Mouse (Mus musculus) kidney, embryonic 16.5 days (tissue): ENCODE data around the gene Zfhx3. TPM values are rescaled to one million over a fixed set of nuclear protein-coding genes. Genes with fewer than 3 reads are reported as not detected.

Experiments
- ATAC-seq: fragments of 200-750 bp; cut with Nextera tagmentation; 2 replicates; pipeline ENCODE4 v1.8.0; 2017; ENCODE audit warnings: moderate TSS enrichment; ENCODE audit not compliant: low FRiP score, low TSS enrichment
- H3K27ac ChIP-seq: fragments of 300-500 bp; sonication (generic); 2 replicates; pipeline ENCODE4 v1.5.1; 2014; ENCODE audit warnings: low read length
- H3K27me3 ChIP-seq: fragments of 300-500 bp; sonication (generic); 2 replicates; pipeline ENCODE4 v1.6.1; 2014; ENCODE audit warnings: low read length, control low read depth, mixed read lengths; ENCODE audit not compliant: insufficient read depth
- H3K36me3 ChIP-seq: fragments of 300-500 bp; sonication (generic); 2 replicates; pipeline ENCODE4 v1.6.1; 2014; ENCODE audit warnings: low read length, control low read depth, mixed read lengths; ENCODE audit not compliant: insufficient read depth
- H3K4me1 ChIP-seq: fragments of 300-500 bp; sonication (generic); 2 replicates; pipeline ENCODE4 v1.6.1; 2014; ENCODE audit warnings: low read length, control low read depth, mixed read lengths; ENCODE audit not compliant: insufficient read depth
- H3K4me2 ChIP-seq: fragments of 300-500 bp; sonication (generic); replicated peaks from 2 replicates; pipeline ENCODE4 v1.6.1; 2014; ENCODE audit warnings: low read depth, low read length
- H3K4me3 ChIP-seq: fragments of 300-500 bp; sonication (generic); 2 replicates; pipeline ENCODE4 v1.5.1; 2014; ENCODE audit warnings: mild to moderate bottlenecking, low read length
- H3K9ac ChIP-seq: fragments of 300-500 bp; sonication (generic); replicated peaks from 2 replicates; pipeline ENCODE4 v1.6.1; 2014; ENCODE audit warnings: low read length
- H3K9me3 ChIP-seq: fragments of 300-500 bp; sonication (generic); 2 replicates; pipeline ENCODE4 v1.6.1; 2016; ENCODE audit warnings: low read length, control low read depth
- WGBS: fragments of 180-500 bp; shearing (Covaris S2); extraction: QIAGEN DNeasy Blood & Tissue Kit; methylation state at CpG from one replicate; pipeline ENCODE4 v1.1.7; 2014; 5-methylcytosine and 5-hydroxymethylcytosine counted together
- polyA plus RNA-seq: library from polyadenylated mRNA; unstranded; fragments of >200 nt; fragmentation: Nextera tagmentation; extraction: Ambion mirVana; gene quantifications from 2 replicates; pipeline ENCODE4 v1.2.1, GENCODE M21; 2015

The Zfhx3 gene
- polyA plus RNA-seq, 1 experiment from 2014 or later: 6.6 TPM

GRCm38 (mm10) chr8:108599003-108599402, 656.6 kb downstream of the Zfhx3 start:
- 47% methylated on average over 8 of the region's 8 CpGs for WGBS
- ATAC-seq: no peak

GRCm38 (mm10) chr8:108599558-108599957, 657.1 kb downstream of the Zfhx3 start:
- no peak overlapping the region for H3K4me2 ChIP-seq
- H3K36me3 ChIP-seq: no peaks in the 10 kb centered on the region
- no peaks in the 10 kb centered on the region for H3K27me3 ChIP-seq
- no peak overlapping the region for H3K27ac ChIP-seq
- no peaks in the 10 kb centered on the region for H3K9me3 ChIP-seq
- H3K9ac ChIP-seq: no peak overlapping the region
- no peak for ATAC-seq
- 68% methylated on average over 6 of the region's 6 CpGs for WGBS
- H3K4me1 ChIP-seq: peaks cover 11% of the 10 kb centered on the region
- H3K4me3 ChIP-seq: no peak overlapping the region

More at GRCm38 (mm10) chr8:108599003-108599402, 656.6 kb downstream of the Zfhx3 start:
- Histone ChIP-seq H3K36me3 (no peaks in the 10 kb centered on the region), H3K4me1 (peaks cover 16% of the 10 kb centered on the region), H3K27ac (no peak overlapping the region), H3K9ac (no peak overlapping the region), H3K9me3 (no peaks in the 10 kb centered on the region), H3K27me3 (no peaks in the 10 kb centered on the region), H3K4me3 (no peak overlapping the region), H3K4me2 (no peak overlapping the region)

DNA sequence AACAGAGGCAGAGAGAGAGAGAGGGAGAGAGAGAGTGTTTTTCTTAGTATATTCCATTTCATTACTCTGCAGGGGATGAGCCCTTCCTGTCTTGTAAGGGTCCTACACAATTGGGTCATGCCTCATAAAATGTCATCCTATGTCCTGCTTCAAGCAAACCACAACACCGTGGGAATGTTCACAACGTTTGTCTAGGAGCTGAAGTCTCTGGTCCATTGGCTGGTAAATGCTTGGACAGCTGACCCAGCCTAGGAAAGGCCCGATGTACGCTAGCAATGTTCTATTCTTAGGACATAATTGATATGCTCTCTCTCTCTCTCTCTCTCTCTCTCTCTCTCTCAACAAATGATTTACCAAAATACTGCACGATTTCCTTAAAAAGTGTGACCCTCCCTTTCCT, 666.2 kb downstream of the Zfhx3 start:
- Histone ChIP-seq H3K36me3 (no peaks in the 10 kb centered on the region), H3K27me3 (no peaks in the 10 kb centered on the region), H3K27ac (peak overlapping the region; percentile 26; the same call in 1 of the 2 replicates), H3K4me3 (no peak overlapping the region), H3K4me2 (no peak overlapping the region), H3K9me3 (no peaks in the 10 kb centered on the region), H3K9ac (no peak overlapping the region), H3K4me1 (peaks cover 16% of the 10 kb centered on the region)
- 18% methylated on average over 5 of the region's 5 CpGs for WGBS
- ATAC-seq: no peak

DNA sequence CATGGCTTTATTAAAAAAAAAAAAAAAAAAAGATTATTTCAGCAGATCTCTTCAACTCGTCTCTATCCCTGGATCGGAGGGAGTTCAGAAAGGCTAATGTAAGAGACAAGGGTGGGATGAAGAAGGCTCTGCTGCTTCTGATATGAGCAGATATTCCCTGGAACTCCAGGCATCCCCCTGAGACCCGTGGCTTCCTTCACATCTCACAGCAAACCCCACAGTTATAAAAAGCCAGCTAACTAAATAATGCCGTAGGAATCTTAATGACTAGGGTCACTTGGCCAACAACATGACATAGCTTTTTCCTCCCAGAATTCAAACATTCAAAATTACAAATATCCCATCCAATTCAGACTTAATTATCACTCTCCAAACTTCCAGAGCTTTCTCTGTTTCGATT, 666.7 kb downstream of the Zfhx3 start:
- Histone ChIP-seq H3K4me3 (no peak overlapping the region), H3K4me1 (peaks cover 16% of the 10 kb centered on the region), H3K36me3 (no peaks in the 10 kb centered on the region), H3K9me3 (no peaks in the 10 kb centered on the region), H3K27ac (peak overlapping the region; percentile 32; the same call in 1 of the 2 replicates), H3K9ac (no peak overlapping the region), H3K27me3 (no peaks in the 10 kb centered on the region), H3K4me2 (no peak overlapping the region)
- ATAC-seq: no peak
- 44% methylated on average over 5 of the region's 5 CpGs for WGBS

GRCm38 (mm10) chr8:108611141-108611674, 668.8 kb downstream of the Zfhx3 start:
- Histone ChIP-seq H3K9ac (no peak overlapping the region), H3K9me3 (no peaks in the 10 kb centered on the region), H3K4me1 (peaks cover 16% of the 10 kb centered on the region), H3K36me3 (no peaks in the 10 kb centered on the region), H3K4me2 (no peak overlapping the region), H3K4me3 (no peak overlapping the region), H3K27ac (no peak overlapping the region), H3K27me3 (no peaks in the 10 kb centered on the region)
- 91% methylated on average over 9 of the region's 9 CpGs for WGBS
- ATAC-seq: no peak

DNA sequence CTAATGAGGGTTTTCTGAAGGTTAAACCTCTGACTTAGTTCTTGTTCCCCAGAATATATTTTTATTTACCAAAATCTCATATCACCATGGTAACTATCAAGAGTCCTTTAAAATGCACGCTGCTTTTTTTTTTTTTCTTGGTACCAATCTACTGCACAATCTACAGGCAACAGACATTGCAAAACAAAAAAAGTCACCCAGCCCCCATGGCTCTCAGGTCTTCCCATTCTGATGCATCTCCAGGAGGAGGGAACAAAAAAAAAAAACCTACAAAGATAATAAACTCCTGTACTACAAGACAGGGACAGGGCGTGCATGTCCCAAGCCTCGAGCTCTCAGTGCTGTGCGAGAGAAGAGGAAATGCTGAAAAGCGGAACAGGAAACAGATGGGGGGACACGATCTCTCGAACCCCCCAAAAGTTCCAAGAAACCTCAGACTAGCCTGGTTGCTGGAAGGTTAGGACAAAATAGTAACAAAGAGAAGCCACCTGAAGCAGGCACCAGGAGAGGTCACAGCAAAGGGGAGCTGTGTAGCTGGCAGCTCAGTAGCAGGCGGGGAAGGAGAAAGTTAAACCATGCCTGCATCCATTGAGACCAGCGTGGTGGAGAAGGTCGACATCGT, 669.5 kb downstream of the Zfhx3 start:
- no peak overlapping the region for H3K9ac ChIP-seq
- ATAC-seq: no peak
- WGBS: 66% methylated on average over 11 of the region's 11 CpGs
- no peaks in the 10 kb centered on the region for H3K36me3 ChIP-seq
- H3K9me3 ChIP-seq: no peaks in the 10 kb centered on the region
- no peak overlapping the region for H3K4me3 ChIP-seq
- no peaks in the 10 kb centered on the region for H3K27me3 ChIP-seq
- H3K4me2 ChIP-seq: no peak overlapping the region
- H3K4me1 ChIP-seq: peaks cover 16% of the 10 kb centered on the region
- H3K27ac ChIP-seq: peak overlapping the region; percentile 40; the same call in 1 of the 2 replicates

- no peaks in the 10 kb centered on the region for H3K9me3 ChIP-seq
- H3K27me3 ChIP-seq: no peaks in the 10 kb centered on the region
- H3K4me1 ChIP-seq: peaks cover 16% of the 10 kb centered on the region
- H3K36me3 ChIP-seq: no peaks in the 10 kb centered on the region
- H3K27ac ChIP-seq: 0 out of 2 replicates have a peak overlapping the region, but pooled peaks have one; percentile 10
- no peak overlapping the region for H3K9ac ChIP-seq
- ATAC-seq: no peak
- WGBS: 29% methylated on average over 5 of the region's 5 CpGs
- H3K4me2 ChIP-seq: no peak overlapping the region
- H3K4me3 ChIP-seq: no peak overlapping the region
Observed at GRCm38 (mm10) chr8:108612815-108613214, 670.4 kb downstream of the Zfhx3 start.

GRCm38 (mm10) chr8:108613280-108613679, 670.8 kb downstream of the Zfhx3 start:
- no peak overlapping the region for H3K4me2 ChIP-seq
- no peak overlapping the region for H3K27ac ChIP-seq
- no peak for ATAC-seq
- H3K4me1 ChIP-seq: peaks cover 15% of the 10 kb centered on the region
- no peaks in the 10 kb centered on the region for H3K27me3 ChIP-seq
- no peaks in the 10 kb centered on the region for H3K9me3 ChIP-seq
- no peaks in the 10 kb centered on the region for H3K36me3 ChIP-seq
- H3K4me3 ChIP-seq: no peak overlapping the region
- H3K9ac ChIP-seq: no peak overlapping the region
- 63% methylated on average over 2 of the region's 2 CpGs for WGBS

- Histone ChIP-seq H3K9ac (no peak overlapping the region), H3K4me1 (no peaks in the 10 kb centered on the region), H3K4me3 (no peak overlapping the region), H3K4me2 (no peak overlapping the region), H3K9me3 (no peaks in the 10 kb centered on the region), H3K27ac (no peak overlapping the region), H3K27me3 (no peaks in the 10 kb centered on the region), H3K36me3 (no peaks in the 10 kb centered on the region)
- ATAC-seq: no peak
- 28% methylated on average over 7 of the region's 7 CpGs for WGBS
Observed at GRCm38 (mm10) chr8:108621296-108621695, 678.9 kb downstream of the Zfhx3 start.

DNA sequence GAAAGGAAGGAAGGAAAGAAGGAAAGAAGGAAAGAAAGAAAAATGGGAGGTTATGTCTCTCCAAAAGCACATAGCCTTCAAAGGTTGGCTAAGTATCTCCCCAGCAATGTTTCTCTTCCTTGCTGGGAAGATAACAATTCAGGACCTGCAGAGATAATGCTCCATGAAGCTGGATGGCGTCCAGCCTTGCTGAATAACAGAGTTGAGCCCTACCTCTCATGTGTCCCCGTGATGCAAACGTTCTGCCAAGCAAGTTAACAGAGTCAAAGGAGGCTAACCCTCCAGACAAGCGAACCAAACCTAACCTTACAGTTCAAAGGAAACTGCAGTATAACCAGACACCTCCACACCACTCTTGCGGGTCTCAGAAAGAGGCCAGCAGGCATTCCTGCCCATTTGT, 681.2 kb downstream of the Zfhx3 start:
- Histone ChIP-seq H3K27me3 (no peaks in the 10 kb centered on the region), H3K9ac (no peak overlapping the region), H3K9me3 (no peaks in the 10 kb centered on the region), H3K4me2 (no peak overlapping the region), H3K4me1 (no peaks in the 10 kb centered on the region), H3K36me3 (no peaks in the 10 kb centered on the region), H3K27ac (no peak overlapping the region), H3K4me3 (no peak overlapping the region)
- WGBS: 31% methylated on average over 5 of the region's 5 CpGs
- ATAC-seq: no peak
